Mouse (Mus musculus) lung, adult 2 months (tissue): Measurements from ENCODE around the gene Grm7.

Experiments used
- CTCF ChIP-seq: fragments of 200-500 bp; IDR thresholded peaks from 2 replicates; pipeline ENCODE4 v1.5.1; 2011; ENCODE audit warnings: mild to moderate bottlenecking, low read length, control low read depth; ENCODE audit not compliant: insufficient read depth
- POLR2A ChIP-seq: fragments of 200-500 bp; IDR thresholded peaks from 2 replicates; pipeline ENCODE4 v1.6.1; 2011; ENCODE audit warnings: low read depth, mild to moderate bottlenecking, control low read depth, low read length, borderline replicate concordance; ENCODE audit errors: extremely low read depth

DNA sequence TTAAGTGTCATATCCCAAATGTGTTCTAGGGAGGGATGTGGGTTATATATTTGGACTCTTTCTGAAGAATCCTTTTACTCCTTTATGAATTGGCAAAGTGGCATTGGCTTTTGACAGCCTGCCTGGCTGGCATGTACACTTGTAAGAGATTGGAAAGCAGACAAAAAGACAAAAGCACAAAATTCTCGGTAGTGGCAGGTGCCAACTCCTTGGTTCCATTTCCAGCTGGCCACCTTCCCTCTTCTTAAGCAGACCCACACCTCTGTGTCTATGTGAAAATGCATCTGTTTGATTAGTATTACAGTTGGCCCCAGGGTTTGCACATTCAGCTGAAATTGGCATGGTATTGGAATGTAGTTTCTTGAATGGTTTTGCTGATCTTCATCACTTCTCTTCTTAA lies 460.1 kb downstream of the Grm7 start:
- no peak for TF ChIP-seq POLR2A
- TF ChIP-seq CTCF = no peak
